Mouse (Mus musculus) layer of hippocampus, adult 9-10 months (tissue): Measurements from ENCODE around the gene Usp43.

Source experiments
- DNase-seq: peaks from one replicate; pipeline ENCODE4 v3.0.0; 2022; ENCODE audit warnings: low spot score

Usp43 gene

DNA sequence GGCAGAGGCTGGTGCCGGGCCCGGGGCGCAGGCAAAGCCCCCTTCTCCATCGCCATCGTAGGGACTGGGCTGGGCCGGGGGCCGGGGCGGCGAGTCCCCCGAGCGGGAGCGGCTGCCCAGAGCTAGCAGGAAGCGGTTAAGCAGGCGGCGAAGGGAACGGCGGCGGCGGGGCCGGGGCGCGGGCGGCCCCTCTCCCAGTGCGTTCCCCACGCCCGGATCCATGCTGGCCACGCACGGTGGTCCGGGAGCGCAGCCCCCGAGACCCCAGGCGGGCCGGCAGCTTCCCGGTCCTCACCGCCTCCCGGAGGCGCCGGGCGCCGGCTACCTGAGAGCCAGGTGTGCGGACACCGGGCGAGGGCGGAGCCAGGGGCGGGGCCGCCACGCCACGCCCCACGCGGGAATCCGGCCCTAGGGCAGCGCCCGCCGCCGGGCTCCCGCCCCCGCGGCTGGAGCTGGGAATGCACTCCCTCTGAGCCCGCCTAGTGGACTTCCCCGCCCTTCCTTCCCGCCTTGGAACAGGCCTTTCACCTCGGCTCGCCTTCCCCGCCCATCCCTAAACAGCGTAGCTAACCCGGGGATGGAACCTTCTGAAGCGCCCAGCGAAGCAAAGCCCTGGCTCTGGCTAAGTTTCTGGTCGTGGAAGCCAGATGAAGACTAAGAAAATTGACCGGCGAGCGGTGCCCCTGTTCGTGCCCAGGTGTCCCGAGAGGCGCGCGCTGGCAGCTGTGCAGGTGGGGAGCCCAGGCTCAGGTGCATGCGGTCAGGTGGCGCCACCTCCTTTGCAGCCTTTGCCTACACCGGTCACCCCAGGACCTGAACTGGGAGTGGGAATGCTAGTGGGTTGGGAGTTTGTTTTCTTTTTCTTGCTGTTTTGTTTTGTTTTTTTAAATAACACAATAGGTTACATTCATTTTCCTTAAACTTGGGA is at the start of gene Usp43:
Gene Usp43, minus strand, starts transcription at position 327 of the 928 bp plus-strand sequence.
- no peak for DNase-seq

DNA sequence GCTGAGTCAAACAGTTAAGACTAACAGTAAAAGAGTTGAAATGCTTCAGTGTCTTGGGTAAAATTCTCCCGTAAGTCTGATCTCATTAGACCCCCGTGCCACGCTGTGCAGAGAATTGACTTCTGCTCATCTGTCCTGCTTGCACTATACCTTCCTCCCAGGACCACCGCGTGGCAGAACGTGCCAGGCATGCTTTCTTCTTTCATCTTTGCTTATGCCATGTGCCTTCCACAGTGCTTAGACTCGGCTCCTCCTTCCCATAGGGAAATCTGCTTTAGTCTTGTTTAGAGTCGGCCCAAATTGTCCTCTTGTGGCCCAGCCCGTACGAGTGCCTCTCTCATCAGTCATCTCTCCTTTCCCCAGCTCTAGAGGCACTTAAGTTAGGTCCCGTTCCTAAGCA is 45.9 kb upstream of the Usp43 start:
- no peak for DNase-seq

DNA sequence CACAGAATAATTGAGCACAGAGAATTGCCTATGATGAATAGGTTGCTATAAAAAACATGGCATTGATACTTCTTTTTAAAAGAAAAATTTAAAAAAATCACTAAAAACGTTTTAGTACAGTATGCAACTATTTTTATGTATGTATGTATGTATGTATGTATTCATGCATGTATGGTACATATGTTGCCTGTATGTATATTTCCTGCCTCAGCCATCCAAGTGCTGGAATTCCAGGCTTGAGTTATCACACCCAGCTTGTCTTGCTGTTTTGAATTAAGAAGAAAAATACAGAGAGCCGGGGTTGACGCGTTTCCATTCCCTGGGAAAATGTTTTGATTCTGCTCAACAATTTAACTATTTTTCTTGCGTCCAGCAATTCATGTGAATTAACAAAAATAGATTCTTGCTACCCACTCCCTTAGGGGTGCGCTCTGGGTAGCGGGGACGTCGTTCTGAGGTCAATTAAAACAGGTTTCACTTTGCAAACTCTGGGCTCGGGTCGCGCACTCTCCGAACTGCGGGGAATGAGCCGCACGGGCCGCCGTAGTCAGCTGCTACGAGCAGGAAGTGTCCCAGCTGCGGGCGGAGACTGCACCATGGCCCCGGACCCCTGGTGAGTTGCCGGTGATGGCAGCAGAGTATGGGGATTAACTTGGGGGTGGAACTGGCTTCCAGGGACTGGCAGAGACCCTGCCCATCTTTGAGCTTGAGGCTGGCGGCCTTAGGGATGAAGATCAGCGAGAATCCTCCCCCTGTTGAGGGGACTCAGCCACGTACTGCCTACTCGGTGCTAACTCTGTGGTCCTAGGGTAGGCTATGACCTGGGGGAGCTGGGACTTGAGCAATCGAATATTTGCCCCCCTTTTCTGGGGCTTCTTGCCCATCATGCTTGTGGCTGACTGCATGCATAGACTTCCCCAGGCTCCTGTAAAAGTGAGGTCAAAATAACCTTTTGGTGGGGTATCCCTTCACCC is 44.2 kb upstream of the Usp43 start, which contains the start of gene Stx8:
Gene Stx8, plus strand, starts transcription at position 289 of the 974 bp plus-strand sequence.
- peak; percentile 77 for DNase-seq

DNA sequence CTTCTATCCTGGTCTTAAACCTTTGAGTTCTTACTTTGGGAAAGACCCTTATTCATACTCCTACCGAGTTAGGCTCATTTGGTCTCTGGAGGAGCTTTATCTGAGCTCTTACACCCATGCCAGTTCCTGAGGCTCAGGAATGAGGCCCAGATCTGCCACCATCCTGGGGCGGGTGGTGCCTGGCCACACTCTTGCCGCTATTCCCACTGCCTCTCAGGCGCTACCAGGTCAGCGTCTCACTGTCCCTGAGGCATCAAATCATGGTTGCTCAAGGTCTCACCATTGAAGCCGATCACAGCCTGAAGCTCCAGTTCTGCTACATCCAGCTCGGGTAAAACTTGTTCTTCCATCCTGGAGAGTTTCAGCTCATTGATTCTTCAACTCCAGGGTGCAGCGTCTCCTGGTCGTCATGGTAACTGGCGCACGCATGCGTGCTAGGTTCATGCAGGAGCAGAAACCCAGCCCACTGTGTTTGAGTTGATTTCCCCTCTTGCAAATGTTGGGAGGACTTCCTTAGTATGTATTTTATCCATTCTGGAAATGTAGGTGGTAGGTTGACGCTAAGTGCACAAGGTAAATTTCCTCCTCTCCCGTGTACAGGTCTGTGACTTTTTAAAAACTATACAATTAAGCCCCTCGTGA is 43.4 kb upstream of the Usp43 start, which contains the start of gene Cfap52:
Gene Cfap52, minus strand, starts transcription at position 410 of the 642 bp plus-strand sequence.
- DNase-seq, result peak; percentile 69

DNA sequence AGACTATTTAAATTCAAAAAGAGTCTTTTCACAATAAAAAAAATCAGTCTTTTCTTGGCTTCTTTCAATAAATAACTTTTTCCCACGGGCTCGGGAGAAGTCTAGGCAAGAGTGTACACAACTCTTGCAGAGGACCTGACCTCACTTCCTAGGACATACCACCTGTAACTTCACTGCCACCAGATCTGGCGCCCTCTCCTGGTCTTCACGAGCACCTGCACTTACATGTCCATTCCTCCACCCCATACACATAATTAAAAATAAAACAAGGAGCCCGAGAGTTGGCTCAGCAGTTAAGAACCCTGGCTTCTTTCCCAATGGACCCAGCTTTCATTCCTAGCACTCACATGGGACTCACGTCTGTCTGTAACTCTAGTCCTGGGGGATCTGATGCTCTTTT is 42.2 kb upstream of the Usp43 start:
- DNase-seq, result no peak

DNA sequence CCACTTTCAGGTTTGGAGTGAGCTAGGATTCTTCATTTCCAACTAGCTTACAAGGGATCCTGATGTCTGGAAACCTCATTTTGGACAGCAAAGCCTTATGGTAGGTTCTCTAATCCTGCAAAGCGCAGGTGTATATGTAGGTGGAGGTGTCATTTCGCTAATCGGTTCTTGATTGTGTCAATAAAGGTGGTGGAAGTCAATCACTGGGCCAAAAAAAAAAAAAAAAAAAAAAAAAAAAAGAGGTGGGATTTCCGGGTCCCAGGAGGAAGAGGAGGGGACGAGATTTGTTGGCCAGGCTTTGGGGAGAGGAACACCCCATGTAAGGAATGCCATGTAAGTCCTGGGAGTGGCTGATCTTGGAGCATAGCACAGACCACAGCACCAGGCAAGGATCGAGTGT is 32.5 kb upstream of the Usp43 start:
- no peak for DNase-seq

DNA sequence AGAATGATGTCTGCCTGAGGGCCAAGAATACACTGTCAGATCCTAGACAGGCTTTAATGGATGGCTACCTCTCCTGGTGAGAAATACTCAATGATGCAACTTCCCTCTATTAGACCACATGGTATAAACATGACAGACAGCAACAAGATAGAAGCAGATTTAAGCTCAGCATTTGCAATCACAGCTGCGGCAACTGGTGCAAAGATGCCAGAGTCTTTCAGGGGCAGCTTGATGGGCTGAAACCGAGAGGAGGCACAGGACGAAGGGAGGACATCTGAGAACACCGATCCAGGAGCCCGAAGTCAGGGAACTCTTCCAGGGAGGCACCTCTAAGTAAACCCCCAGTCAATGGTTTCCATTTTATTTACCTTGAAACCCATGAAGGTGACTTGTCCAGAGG is 31.7 kb upstream of the Usp43 start:
- DNase-seq, result no peak

DNA sequence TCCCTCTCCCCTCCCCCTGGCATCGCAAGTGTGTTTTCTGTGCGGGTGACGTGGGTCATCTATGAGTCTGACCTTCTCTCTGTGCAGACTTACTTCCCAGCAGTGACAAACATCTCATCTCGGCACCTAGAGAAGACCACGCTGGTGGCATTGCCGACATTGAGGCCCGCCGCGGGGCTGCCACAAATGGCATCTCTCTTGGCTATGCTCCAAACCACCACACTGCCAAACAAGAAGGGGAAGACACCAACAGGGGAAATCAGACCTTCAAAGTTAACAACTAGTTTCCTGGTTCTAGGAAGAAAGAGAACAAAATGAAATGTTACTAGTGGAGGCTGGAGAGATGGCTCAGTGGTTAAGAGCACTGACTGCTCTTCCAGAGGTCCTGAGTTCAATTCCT is 27.5 kb upstream of the Usp43 start:
- DNase-seq, result no peak

DNA sequence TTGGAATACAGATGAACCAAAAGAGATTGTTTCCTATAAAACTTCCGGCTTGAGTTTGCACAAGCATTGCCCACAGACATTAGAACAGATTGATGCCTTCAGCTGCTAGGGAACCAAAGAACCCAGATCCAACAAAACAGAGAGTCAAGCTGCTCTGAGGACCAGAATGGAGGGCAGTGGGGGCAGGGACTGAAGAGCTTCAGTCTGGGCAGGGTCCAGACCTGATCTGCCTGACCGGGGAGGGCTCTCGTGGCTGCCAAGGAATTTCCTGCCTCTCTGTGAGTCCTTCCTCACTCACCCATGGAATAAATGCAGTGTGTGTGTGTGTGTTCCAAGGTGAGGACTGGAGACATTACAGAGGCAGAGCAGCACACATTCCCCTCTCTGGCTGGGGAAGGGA is 26.3 kb upstream of the Usp43 start:
- peak; percentile 31 for DNase-seq

DNA sequence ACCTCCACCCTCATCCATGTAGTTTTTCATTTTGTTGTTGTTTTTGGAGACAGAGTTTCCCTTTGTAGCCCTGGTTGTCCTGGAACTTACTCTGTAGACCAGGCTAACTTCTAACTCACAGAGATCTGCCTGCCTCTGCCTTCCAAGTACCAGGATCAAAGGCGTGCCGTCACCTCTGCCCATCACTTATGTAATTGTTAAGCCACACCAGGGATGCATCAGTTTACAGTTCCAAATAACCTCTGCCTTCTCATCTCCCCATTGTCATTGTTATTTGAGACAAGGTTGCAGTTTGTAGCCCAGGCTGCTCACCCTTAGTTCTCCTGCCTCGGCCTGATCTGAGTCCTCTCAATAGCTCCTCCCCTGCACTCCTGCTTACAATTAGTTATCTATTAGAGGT is 10.2 kb upstream of the Usp43 start:
- no peak for DNase-seq

DNA sequence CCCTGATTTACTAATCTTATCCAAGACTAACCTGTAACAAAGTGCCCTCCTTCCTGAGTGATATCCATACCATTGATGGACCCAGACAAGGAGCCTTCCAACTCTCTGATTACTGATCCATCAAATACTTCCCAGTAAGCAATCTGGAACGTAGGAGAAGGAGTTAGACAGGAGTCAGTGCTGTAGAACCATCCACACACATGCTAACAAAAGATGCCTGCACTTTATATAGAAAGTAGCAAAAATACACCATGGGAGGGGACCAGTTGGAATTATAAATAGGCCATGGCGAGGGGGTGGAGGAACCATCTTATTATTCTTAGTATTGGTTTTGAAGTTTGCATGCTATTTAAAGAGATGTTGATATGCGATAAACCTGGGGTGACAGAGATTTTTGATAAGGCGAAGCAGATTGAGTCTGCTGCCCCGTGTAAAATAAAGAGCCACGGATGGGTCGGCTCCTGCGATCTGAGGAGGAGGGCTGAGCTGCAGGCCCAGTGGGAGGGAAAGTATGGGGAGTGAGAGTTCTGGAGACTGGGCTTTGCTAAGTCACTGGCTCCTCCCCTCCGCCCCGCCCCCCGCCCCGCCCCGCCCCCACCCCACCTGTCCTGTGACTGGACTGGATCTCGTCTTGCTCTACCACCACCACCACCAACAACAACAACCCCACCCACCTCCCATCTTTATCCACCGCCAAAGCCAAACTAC is 4.5 kb upstream of the Usp43 start:
- DNase-seq, result no peak

DNA sequence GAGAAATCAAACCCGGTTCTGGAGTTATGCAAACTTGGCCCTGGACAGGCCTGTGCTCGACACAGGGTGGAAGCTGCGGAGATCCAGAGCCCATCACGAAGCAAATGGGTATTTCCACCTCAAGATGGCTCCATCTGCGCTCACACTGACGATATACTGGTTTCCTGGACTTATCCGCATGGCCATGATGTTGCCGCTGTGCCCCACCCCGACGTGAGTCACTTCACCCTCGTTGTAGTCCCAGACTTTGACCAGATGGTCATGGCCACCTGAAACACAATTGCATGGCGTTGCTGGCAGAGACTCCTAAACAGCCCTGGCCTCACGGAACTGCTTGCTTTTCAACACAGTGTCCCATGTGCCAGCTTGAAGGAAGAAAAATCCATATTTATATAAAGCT is 3.0 kb upstream of the Usp43 start:
- DNase-seq, result no peak

DNA sequence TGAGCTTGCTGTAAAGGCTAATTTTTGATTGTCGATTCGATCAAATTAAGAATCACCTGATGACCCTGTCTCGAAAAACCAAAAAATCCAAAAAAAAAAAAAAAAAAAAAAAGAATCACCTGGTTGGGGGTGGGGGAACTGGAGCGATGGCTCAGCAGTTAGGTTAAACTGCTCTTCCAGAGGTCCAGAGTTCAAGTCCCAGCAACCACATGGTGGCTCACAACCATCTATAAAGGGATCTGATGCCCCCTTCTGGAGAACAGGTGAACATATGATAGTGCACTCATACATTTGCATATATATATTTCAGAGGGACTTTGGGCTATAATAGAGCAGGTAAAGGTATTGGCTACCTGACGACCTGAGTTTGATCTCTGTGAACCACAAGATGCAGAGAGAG is 1.8 kb upstream of the Usp43 start:
- DNase-seq, result no peak

DNA sequence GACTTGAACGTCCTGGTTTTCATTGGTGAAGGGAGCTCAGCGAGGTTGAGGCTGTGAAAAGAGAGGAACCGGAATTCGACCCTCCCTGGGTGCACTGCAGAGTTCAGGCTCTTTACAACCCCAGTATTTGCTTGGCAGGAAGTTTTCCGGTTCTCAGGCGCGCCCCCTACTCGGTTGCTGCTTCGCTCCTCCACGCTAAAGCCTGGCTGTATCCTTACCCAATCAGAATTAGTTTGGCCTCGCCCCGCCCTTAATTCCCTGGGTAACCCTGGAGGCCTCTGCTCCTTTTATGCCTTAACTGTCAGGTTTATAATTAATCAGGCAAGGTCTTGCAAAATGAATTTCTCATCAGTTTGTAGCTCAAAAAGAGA is 787 bp upstream of the Usp43 start:
- no peak for DNase-seq

DNA sequence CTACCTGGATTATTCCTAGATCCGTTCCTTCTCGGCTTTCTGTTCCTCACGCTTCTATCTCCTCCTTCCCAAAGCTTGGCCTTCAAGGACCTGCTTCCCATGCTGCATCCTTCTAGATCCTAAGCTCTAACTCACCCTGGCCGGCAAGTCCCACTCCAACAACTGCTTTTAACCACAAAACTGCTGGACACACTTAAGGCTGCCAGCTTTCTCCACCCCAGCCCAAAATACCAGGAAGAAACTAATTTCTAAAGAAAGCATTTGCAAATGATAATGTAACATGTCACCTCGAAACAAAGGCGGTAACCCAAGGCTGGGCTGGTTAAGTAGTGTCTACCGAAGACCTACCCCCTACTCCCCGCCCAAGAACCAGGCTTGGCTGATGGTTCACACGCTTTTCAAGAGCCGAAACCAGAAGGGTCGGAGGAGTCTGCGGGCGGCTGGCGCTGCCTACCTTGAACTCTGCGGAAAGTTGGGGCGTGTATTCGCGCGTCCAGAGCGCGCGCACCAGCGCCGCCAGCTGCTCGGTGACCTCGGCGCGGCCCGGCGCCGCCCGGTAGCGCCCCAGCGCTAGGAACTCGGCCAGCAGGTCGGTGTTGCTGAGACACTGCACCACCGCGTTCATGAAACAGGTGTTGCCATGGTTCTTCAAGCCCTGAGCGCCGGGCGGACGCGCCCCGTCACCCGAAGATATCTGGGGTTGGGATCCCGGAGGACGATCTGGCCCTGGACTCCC is 694 bp downstream of the Usp43 start:
- no peak for DNase-seq

DNA sequence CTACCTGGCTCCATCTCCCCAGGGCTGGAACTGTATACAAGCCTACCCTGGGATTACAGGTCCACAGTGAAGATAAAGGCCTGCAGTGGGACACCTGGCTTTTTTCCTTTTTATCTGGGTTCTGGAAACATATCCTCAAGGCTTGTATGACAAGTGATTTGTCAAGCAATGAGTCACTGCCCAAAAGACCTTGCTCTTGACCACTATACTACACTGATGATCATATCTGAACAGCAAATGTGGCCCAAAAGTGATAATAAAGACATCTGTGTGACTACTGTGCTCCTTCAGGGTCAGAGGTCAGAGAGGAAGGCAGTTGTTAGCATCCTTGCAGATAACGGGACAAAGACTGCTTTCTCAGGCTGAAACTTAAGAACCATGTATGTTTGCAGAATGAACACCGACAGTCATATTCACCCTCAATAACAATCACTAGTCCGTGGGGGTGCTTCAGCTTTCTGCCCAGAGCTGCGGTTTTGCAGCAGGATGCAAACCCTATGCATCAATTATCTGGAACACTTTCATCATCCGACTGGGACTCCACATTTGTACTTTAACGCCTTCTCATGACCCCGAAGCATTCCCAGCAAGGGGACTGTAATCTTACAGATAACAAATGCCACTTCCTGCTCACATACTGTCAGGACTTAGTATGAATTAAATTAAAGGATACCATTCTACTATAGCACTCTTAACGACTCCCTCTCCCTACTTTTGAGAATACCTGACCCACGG is 1.6 kb downstream of the Usp43 start:
- DNase-seq, result no peak

DNA sequence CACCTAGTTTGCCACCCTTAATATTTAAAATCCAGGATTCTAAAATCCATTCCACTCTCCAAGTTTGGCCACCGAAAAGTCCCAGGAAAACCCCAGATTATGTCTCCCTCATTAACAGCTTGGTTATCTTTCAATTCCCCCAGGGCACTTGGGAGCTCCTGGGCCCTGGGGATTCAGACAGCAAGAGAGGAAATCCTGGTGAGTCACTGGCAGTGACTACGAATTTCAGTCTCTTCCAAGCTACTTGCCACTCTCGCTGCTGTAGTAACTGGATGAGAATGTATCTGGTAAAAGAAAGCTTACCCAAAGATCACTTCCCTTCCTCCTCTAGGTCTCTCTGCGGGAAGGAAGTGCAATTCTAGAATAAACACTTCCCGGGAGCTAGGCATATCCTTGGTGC is 2.4 kb downstream of the Usp43 start:
- no peak for DNase-seq

DNA sequence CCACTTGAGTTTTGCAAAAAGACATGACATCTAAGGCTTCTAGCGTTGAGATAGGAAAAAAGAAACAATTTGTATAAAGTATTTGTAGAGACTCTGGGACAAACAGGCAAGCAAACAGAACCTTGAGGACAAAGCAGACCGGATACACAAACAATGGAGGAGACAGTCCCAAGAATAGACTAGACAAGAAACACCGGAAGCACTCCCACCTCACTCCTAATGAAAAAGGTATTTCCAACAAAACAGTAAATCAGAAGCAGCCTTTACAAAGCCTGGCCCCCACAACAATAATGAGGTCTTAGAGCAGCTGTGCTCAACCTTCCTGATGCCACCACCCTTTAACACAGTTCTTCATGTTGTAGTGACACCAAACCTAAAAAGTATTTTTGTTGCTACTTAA is 4.8 kb downstream of the Usp43 start:
- DNase-seq, result no peak

DNA sequence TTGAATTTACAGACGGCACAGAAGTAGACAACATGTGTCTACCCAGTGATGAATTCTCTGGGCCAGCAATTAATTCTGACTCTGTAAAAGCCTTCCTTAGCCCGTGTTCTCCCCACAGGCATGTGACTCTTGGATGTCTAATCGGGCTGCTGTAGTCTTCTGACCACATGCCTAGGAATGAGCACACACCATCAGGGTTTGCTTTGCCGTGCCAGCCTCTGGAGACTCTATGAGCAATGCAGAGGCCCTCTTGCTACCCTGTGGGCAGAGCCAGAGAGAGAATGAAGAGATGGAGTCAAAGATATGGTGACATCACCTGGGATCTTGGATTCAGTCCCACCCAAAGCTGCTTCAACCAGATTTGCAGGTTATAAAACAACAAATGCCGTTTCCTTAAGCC is 10.9 kb downstream of the Usp43 start:
- no peak for DNase-seq

DNA sequence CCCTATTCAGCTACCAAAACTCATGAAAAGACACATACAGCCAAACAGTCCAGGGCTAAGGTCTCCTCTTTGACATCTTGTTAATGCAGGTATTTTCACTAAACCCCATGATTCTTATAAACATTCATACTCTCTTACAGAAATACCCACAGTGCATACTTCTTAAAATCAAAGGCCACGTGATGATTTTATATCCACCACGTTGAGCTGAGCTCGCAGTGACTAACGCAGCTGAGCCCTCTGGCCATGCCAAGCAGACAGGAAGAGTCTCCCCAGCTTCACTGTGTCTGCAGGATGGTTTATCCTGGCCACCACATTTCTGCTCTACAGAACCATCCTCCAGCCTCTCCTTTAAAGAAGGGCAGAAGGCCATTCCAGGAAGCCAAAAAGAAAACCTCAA is 18.2 kb downstream of the Usp43 start:
- DNase-seq, result no peak
